Mouse (Mus musculus) C2C12 (cell line): ENCODE data around the gene Dusp9.

ENCODE experiments used
- CTCF ChIP-seq: IDR thresholded peaks from one replicate; pipeline ENCODE4 v1.5.1; 2011; ENCODE audit not compliant: control insufficient read depth, insufficient read depth, insufficient read length
- MYOD1 ChIP-seq: IDR thresholded peaks from one replicate; pipeline ENCODE4 v1.6.1; 2011; ENCODE audit warnings: low read depth; ENCODE audit not compliant: control insufficient read depth, insufficient read length
- USF1 ChIP-seq: IDR thresholded peaks from one replicate; pipeline ENCODE4 v1.6.1; 2011; ENCODE audit warnings: low read depth, mild to moderate bottlenecking, control low read depth, moderate library complexity

GRCm38 (mm10) chrX:73685629-73686028, 46.4 kb downstream of the Dusp9 start:
- TF ChIP-seq CTCF (no peak), USF1 (no peak), MYOD1 (no peak)
